Mouse (Mus musculus): ENCODE data around the gene Slc2a4. TPM values are rescaled to one million over a fixed set of nuclear protein-coding genes. Genes with fewer than 3 reads are reported as not detected.

Slc2a4 gene
- total RNA-seq, 2 experiments from 2014 or later = 1.3 to 1.4 TPM

DNA sequence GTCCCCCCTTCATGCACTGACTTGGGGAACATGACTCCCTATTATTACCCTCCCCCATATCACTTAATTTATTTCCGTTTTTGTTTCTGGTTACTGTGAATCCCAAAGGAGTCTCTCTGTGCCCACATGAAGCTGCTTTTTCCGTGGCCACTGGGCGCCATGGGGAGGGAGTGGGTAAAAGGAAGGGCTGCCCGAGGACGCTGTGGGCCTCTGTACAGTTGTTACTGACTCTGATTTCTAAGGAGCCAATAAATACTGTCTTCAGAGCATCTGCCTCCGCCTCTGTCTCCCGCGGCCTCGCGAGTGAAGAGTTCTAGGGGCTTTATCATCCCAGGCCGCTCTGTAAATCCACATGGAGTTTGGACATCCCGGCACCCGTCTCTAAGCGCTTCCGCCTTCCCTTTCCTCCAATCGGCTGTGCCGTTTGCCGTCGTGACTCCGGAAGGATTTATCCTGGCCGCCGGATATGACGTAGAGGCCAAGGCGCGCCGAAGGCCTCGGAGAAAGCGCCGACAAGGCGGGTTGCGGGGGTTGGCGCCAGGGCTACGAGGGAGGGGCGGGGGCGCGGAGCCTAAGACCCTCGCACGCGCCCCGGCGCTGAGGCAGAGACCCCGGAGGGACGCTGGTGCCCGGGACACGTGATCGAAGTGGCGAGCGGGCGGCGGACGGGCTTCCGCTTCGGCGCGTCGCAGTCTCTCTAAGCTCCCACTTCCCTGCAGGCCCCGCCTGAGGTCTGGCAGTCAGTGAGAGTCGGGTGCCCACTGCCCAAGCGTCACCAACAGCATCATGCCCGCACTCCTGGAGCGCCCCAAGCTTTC lies 34.2 kb downstream of the Slc2a4 start, which contains the start of gene Gps2:
Gene Gps2, plus strand, starts transcription at position 335 of the 818 bp plus-strand sequence.
- intact Hi-C loops (cut with DNase I) = no loop called here

DNA sequence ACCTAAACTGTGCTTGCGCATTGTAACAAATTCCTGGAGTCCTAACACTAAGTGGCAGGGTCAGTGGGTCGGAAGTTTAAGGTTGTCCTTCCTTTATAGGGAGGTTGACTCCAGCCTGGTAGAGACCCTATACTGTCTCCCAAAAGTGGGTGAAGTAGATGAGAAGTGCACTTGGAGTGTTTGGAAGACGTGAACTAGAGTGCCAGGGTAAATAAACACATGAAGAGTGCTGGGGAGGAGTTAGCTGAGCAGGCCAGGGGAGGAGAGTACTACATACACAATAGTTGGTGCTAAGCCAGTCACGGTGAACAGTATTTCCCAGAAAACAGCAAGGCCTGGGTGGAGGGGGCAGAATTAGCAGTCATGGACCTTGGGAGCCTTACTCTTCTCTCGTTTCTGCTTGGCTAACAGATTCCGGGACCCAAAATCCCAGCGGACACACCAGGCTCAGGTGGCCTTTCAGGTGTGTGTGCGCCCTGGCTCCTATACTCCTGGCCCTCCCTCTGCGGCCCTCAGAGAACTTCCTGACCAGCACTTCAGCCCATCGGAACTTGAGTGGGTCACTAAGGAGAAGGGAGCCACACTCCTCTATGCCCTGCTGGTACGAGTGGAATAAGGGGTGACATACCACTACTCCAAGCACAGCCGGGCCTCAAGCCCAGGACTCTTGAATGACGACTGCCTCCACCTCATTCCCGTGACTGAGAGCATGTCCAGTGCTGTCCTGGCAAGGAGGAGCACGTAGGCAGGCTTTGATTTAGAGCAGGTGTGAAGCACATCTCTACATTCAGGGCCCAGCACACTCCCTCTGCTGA lies 35.1 kb downstream of the Slc2a4 start:
- DNase-seq (ENCODE audit: extremely low spot score in 1 of 2, low spot score in 2 of 2) = no peak
- intact Hi-C loops (cut with DNase I) = no loop called here

More for the DNA sequence above, 34.2 kb downstream of the Slc2a4 start, which contains the start of gene Gps2:
- peak; percentile 93 to 94 for DNase-seq (ENCODE audit: extremely low spot score in 1 of 2, low spot score in 2 of 2)

DNA sequence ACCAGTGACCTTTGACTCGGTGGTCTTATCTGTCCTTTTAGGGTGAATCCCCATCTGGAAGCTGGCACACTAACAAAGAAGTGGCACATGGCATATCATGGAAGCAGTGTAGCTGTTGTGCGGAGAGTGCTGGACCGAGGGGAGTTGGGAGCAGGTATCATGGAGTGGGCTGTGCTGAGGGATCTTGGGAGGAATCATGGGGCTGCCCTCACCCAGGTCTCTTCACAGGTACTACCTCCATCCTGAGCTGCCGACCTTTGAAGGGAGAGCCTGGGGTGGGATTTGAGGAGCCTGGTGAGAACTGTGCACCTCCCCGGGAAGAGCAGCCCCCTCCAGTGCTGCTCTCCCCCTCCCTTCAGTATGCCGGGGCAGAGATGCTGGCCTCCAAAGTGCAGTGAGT lies 36.3 kb downstream of the Slc2a4 start:
- intact Hi-C loops (cut with DNase I) = no loop called here
- no peak for DNase-seq (ENCODE audit: extremely low spot score in 1 of 2, low spot score in 2 of 2)

DNA sequence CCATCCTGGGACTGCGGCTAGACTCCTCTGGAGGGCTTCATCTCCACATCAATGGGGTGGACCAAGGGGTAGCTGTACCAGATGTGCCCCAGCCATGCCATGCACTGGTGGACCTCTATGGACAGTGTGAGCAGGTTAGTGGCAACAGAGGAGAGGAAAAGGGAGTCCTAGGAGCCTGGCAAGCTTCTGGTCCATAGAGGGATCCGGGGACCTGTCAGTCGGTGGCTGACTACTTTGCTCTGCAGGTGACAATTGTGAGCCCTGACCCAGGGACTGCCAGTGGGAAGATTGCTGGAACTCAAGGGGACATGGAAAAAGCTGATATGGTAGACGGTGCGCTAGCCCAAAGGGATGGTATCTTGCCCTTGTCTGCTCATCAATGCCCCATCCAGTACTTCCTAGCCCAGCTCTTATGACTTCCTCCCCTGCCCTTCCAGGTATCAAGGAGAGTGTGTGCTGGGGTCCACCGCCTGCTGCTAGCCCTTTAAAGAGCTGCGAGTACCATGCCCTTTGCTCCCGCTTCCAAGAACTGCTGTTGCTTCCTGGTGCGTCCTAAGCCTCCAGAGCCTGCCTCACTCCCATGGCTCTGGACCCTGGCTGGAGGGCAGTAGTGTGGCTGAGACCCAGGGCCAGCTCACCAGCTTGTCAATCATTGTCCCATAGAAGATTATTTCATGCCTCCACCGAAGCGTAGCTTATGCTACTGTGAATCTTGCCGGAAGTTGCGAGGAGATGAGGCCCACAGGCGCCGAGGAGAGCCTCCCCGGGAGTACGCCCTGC lies 37.0 kb downstream of the Slc2a4 start:
- DNase-seq (ENCODE audit: extremely low spot score in 1 of 2, low spot score in 2 of 2) = no peak
- intact Hi-C loops (cut with DNase I) = no loop called here

DNA sequence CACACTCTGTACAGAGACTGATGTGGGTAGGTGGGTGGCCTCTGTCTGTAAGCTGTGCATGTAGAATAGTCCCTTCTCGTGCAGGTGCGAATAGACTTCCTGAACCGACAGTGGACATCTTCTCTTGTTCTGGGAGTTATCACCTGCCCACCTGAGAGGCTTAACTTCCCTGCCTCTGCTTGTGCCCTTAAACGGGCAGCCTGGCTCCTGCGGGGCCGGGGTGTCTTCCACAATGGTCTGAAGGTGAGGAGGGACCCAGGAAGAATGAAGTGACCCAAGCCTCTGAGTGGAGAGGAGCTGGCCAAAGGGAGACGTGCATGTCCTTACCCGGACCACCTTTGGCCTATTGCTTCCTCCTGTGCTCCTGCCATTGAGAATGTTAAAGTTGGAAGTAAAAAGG lies 37.8 kb downstream of the Slc2a4 start:
- DNase-seq (ENCODE audit: extremely low spot score in 1 of 2, low spot score in 2 of 2) = no peak
- intact Hi-C loops (cut with DNase I) = no loop called here

DNA sequence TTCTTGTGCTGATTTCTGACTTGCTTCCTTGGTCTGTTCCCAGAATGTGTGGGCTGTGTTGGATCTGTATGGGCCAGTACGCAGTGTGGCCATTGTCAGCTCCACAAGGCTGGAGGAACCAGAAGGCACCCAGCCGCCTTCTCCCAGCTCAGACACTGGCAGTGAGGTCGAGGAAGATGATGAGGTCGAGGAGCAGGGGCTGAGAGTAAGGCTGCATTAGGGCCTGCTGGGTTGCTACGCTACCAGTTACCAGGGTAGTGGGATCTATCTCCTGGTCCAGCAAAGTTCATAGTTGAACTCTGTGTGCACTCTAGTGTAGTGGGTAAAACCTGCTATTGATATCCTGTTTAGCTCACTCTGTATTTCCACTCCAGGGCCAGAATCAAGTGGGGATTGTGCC lies 38.8 kb downstream of the Slc2a4 start:
- intact Hi-C loops (cut with DNase I) = no loop called here
- no peak for DNase-seq (ENCODE audit: extremely low spot score in 1 of 2, low spot score in 2 of 2)

DNA sequence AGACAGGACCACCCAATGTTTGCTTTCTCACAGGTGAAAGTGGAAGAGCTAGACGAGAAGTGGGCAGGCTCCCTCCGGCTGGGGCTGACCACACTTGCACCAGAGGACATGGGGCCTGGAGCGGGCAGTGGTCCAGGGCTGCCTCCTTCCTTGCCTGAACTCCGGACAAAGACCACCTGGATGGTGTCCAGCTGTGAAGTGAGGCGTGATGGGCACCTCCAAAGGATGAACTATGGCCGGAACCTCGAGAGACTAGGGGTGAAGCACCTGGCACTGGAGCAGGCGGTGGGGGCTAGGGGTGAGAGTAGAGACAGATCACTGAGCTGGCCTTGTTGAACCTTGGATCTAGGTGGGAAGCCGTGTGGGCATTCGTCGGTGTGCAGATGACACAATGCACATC lies 39.3 kb downstream of the Slc2a4 start:
- no peak for DNase-seq (ENCODE audit: extremely low spot score in 1 of 2, low spot score in 2 of 2)
- intact Hi-C loops (cut with DNase I) = no loop called here

DNA sequence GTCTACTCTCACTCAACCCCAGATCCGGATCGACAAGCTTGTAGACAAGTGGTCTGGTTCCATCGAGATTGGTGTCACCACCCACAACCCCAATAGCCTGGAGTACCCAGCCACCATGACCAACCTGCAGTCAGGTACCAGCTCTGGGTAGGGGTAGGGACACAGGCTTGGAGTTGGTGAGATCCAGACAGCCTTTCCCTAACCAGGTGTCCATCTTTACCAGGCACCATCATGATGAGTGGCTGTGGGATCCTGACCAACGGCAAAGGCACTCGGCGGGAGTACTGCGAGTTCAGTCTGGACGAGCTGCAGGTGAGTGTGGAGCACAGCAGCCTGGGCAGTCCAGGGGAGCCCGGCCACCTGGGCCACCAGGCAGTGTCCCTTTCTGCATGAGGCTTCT lies 43.7 kb downstream of the Slc2a4 start:
- intact Hi-C loops (cut with DNase I) = no loop called here

DNA sequence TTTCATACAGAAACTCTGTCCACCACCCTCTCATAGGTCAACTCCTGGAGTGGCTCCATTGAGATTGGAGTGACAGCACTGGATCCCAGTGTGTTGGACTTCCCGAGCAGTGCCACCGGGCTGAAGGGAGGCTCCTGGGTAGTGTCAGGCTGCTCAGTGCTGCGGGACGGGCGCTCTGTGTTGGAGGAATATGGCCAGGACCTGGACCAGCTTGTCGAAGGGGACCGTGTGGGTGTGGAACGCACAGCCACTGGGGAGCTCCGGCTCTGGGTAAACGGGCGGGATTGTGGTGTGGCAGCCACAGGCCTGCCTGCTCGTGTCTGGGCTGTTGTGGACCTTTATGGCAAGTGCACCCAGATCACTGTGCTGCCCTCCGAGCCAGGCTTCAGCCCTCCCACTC lies 45.0 kb downstream of the Slc2a4 start:
- intact Hi-C loops (cut with DNase I) = no loop called here
- no peak for DNase-seq (ENCODE audit: extremely low spot score in 1 of 2, low spot score in 2 of 2)

More for the DNA sequence above, 43.7 kb downstream of the Slc2a4 start:
- no peak for DNase-seq (ENCODE audit: extremely low spot score in 1 of 2, low spot score in 2 of 2)

DNA sequence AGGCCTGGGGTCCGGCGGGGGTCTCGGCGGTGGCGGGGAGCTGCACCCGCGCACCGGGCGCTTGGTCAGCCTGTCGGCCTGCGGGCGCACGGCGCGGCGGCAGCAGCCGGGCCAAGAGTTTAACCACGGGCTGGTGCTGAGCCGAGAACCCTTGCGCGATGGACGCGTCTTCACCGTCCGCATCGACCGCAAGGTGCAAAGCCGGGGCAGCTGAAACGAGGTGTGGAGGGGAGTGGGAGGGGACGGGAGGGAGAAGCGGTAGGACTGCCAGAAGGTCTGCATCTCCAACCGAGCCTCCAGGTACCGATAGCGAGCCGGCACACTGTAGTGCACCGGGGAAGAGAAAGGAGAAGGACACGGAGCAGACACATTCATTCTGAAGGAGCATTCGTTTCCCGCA lies 46.0 kb downstream of the Slc2a4 start:
- intact Hi-C loops (cut with DNase I) = no loop called here
- no peak for DNase-seq (ENCODE audit: extremely low spot score in 1 of 2, low spot score in 2 of 2)

DNA sequence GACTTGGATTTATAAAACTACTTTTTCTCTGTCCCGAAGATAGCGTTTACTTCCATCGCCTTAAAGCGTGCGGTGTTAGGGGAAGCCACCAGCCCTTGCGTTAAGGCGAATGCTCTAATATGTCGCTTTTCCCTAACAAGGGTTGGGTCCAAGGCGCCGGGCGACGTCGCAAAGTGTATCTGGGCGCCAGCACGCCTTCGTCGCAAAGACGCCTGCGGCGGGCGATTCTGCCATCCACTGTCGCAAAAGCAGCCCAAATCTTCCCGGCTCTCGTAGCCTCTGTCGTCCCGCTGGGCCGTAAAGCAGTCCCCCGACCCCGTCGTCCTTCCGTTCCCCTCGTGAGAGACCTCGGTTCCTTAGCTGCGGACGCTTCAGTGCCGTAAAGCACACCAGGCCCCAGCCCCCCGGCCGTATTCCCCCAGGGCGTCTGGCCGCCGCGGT lies 46.6 kb downstream of the Slc2a4 start:
- peak; percentile 97 for DNase-seq (ENCODE audit: extremely low spot score in 1 of 2, low spot score in 2 of 2)
- intact Hi-C loops (cut with DNase I) = no loop called here

DNA sequence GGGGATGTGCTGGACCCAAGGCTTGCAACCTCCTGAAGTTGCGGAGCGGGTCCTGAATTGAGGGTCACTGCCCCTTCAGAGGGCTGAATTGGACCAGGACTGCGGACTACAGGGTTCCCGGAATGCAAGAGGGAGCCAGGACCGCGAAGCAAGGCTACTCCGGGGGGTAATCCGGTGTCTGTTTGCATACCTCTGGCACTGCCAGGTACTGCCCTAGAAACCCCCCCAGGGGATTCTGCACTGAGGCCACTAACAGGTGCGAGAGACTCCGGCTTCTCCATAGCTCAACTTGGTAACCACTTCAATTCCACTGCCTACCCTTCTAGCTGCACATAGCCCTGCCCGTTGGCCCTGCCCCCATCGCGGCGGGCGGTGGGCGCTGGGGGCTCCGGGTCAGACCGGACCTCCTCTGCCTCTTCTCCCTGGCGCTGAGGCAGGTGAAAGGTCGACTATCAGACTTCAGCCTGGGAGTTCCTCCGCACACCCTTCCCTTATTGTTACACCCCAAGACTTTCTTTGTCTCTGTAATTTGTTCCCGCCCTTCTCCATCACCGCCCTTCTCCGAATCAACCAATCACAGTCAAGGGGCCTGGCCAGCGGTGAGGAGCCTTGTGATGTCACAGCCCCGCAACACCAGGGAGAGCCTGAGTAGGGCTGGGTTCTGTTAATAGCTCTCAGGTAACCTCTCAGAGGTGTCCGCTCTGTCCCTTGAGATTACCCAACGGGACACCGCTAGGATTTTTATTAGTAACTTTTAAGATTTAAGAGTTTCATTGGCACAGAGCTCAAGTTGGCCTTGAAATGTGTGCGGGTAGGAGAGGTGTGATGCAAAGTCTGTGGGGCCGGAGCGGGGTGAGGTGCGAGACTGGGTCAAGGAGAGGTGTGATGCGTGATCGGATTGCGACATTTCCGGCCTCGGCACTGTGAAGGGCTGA lies 47.2 kb downstream of the Slc2a4 start, which contains the start of the genes 2810408A11Rik and Neurl4:
Gene 2810408A11Rik, minus strand, starts transcription at position 517 of the 935 bp plus-strand sequence.
Gene Neurl4, plus strand, starts transcription at position 602 of the 935 bp plus-strand sequence.
- DNase-seq (ENCODE audit: extremely low spot score in 1 of 2, low spot score in 2 of 2) = peak; percentile 90 to 92
- intact Hi-C loops (cut with DNase I) = no loop called here

DNA sequence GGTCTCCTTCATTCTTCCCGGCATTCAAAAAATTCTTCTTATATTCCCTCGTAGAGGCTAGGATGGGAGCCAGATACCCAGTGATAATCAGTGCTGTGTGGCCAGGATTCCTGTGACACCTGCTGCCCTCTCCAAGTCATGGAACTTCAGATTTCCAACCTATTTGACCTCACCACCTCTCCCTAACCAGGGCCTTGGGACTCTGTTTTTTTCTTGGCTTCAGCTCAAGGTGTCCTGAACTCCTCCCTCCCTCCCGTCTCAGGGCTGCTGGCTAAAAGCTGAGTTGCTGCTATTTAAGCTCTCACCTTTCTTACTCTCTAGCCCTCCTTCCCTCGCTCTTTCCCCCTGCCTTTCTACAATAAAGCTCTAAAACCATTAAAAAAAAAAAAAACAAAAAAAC lies 48.1 kb downstream of the Slc2a4 start:
- intact Hi-C loops (cut with DNase I) = no loop called here
- DNase-seq (ENCODE audit: extremely low spot score in 1 of 2, low spot score in 2 of 2) = no peak

DNA sequence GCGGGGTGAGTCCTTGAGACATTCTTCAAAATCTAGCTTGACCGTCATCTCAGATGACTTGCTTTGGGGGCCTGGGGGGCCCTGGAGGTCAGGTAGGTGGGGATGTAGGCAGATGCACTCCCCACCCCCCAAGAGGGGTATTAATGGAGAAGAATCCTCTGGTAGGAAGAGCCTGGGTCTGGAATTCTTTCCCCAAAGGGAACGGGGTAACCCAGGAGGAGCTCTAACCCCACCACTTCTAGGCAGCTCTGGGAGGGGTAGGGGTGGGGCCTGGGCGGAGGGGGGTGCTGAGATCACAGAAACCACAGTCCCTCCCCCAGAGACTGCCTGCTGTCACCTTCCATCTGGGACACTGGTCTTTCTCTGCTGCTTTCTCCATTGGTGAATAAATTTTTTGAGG lies 52.7 kb downstream of the Slc2a4 start, which contains the start of gene Acap1:
Gene Acap1, minus strand, starts transcription at position 249 of the 400 bp plus-strand sequence.
- DNase-seq (ENCODE audit: extremely low spot score in 1 of 2, low spot score in 2 of 2) = no peak
- intact Hi-C loops (cut with DNase I) = no loop called here

DNA sequence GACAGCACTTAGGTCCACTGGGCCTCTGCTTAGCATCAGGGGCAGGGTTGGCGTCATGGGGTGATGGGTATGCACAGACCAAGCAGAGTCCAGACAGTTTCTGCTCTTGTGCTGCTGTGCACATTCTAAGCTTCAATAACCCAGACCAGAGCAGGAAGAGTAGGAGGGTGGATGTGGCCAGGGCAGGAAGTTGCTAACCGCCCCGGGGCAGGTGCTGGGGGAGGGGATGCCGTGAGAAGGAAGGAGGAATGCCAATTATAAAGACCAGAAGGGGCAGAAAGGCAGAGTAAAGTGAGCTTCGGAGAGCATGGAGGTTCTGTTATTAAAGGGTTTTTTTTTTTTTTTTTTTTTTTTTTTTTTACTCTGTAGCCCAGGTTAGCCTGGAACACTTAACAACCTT lies 53.3 kb downstream of the Slc2a4 start:
- intact Hi-C loops (cut with DNase I) = no loop called here
- DNase-seq (ENCODE audit: extremely low spot score in 1 of 2, low spot score in 2 of 2) = no peak

Measured in left cerebral cortex, postnatal 10 days (tissue).